Mouse (Mus musculus) adrenal gland, adult (tissue): ENCODE measurements around the gene Slf1.
"Not testable (repeated sequence)": the region's sequence is repeated elsewhere in the genome, so short reads cannot be mapped to it uniquely, and the experiment has no call there.

Experiments
- DNase-seq, 2 experiments: peaks; one replicate each; pipeline ENCODE4 v3.0.0; 2022 to 2023; ENCODE audit warnings: low spot score in 1 of 2; ENCODE audit not compliant: inconsistent age in 2 of 2

Gene Slf1

GRCm38 (mm10) chr13:77134931-77135620 lies at the start of gene Slf1, which contains the start of gene 2210408I21Rik:
Gene Slf1 (minus strand): TSS chr13:77135473.
Gene 2210408I21Rik (plus strand): TSS chr13:77135540.
- DNase-seq: peak; percentile 90 to 97

- peak; percentile 27 to 63 for DNase-seq
Measured at GRCm38 (mm10) chr13:77177931-77178330, 42.7 kb upstream of the Slf1 start.

- no peak for DNase-seq
Measured at GRCm38 (mm10) chr13:77140890-77141289, 5.6 kb upstream of the Slf1 start.

- DNase-seq: no peak
Measured at GRCm38 (mm10) chr13:77135621-77135981, 328 bp upstream of the Slf1 start.

- no peak for DNase-seq
Measured at GRCm38 (mm10) chr13:77131132-77131531, 4.1 kb downstream of the Slf1 start.

- DNase-seq: no peak
Measured at GRCm38 (mm10) chr13:77128240-77128639, 7.0 kb downstream of the Slf1 start.

- no peak for DNase-seq
Measured at GRCm38 (mm10) chr13:77125159-77125558, 10.1 kb downstream of the Slf1 start.

GRCm38 (mm10) chr13:77118695-77119094 lies 16.6 kb downstream of the Slf1 start:
- no peak for DNase-seq

GRCm38 (mm10) chr13:77107734-77108133 lies 27.5 kb downstream of the Slf1 start:
- DNase-seq: no peak

GRCm38 (mm10) chr13:77092876-77093275 lies 42.4 kb downstream of the Slf1 start:
- not testable (repeated sequence) for DNase-seq

GRCm38 (mm10) chr13:77072030-77072429 lies 63.2 kb downstream of the Slf1 start:
- no peak for DNase-seq

GRCm38 (mm10) chr13:77068847-77069246 lies 66.4 kb downstream of the Slf1 start:
- DNase-seq: no peak

GRCm38 (mm10) chr13:77063221-77063620 lies 72.1 kb downstream of the Slf1 start:
- DNase-seq: no peak

- peak in 1 of 2 experiments; percentile 80 for DNase-seq
Measured at GRCm38 (mm10) chr13:77049736-77050135, 85.5 kb downstream of the Slf1 start.

GRCm38 (mm10) chr13:77048461-77048860 lies 86.8 kb downstream of the Slf1 start:
- DNase-seq: no peak

- DNase-seq: peak in 1 of 2 experiments; percentile 47
Measured at GRCm38 (mm10) chr13:77047179-77047931, 87.9 kb downstream of the Slf1 start.

- DNase-seq: no peak
Measured at GRCm38 (mm10) chr13:77046416-77046815, 88.9 kb downstream of the Slf1 start.

- peak in 1 of 2 experiments; percentile 44 for DNase-seq
Measured at GRCm38 (mm10) chr13:77045375-77045774, 89.9 kb downstream of the Slf1 start.

- no peak for DNase-seq
Measured at GRCm38 (mm10) chr13:77043375-77043774, 91.9 kb downstream of the Slf1 start.

- no peak for DNase-seq
Measured at GRCm38 (mm10) chr13:77029594-77029993, 105.7 kb downstream of the Slf1 start.

GRCm38 (mm10) chr13:77018851-77019250 lies 116.4 kb downstream of the Slf1 start:
- DNase-seq: peak in 1 of 2 experiments; percentile 15

- DNase-seq: no peak
Measured at GRCm38 (mm10) chr13:77003684-77004083, 131.6 kb downstream of the Slf1 start.
